Mouse (Mus musculus) embryonic fibroblast, embryonic 13.5 days (primary cell): ENCODE results near the gene Cd82. TPM values are rescaled to one million over a fixed set of nuclear protein-coding genes. Genes with fewer than 3 reads are reported as not detected.

ENCODE experiments used
- H3K27ac ChIP-seq: 2 replicates; pipeline ENCODE4 v1.5.1; 2012; ENCODE audit warnings: low read length, control low read depth, inconsistent platforms; ENCODE audit not compliant: insufficient read depth
- H3K4me1 ChIP-seq: 2 replicates; pipeline ENCODE4 v1.6.1; 2011; ENCODE audit warnings: low read length; ENCODE audit not compliant: control insufficient read depth, insufficient read depth
- H3K4me3 ChIP-seq: 2 replicates; pipeline ENCODE4 v1.5.1; 2011; ENCODE audit warnings: mild to moderate bottlenecking, control low read depth, low read length; ENCODE audit not compliant: insufficient read depth
- CTCF ChIP-seq: IDR thresholded peaks from 2 replicates; pipeline ENCODE4 v1.5.1; 2011; ENCODE audit warnings: mild to moderate bottlenecking, control low read depth, low read length, moderate library complexity, borderline replicate concordance; ENCODE audit not compliant: insufficient read depth
- POLR2A ChIP-seq: IDR thresholded peaks from 2 replicates; pipeline ENCODE4 v1.6.1; 2011; ENCODE audit warnings: low read depth, mild to moderate bottlenecking, control low read depth, low read length, moderate library complexity
- polyA plus RNA-seq: library from polyadenylated mRNA; stranded (reverse); fragments of >200 nt; gene quantifications from 2 replicates; pipeline ENCODE4 v1.2.4, GENCODE M21; 2011; ENCODE audit warnings: low read depth; ENCODE audit not compliant: missing spikeins, insufficient read length

The Cd82 gene
- 45.9 and 48.6 TPM in 2 replicates for polyA plus RNA-seq

DNA sequence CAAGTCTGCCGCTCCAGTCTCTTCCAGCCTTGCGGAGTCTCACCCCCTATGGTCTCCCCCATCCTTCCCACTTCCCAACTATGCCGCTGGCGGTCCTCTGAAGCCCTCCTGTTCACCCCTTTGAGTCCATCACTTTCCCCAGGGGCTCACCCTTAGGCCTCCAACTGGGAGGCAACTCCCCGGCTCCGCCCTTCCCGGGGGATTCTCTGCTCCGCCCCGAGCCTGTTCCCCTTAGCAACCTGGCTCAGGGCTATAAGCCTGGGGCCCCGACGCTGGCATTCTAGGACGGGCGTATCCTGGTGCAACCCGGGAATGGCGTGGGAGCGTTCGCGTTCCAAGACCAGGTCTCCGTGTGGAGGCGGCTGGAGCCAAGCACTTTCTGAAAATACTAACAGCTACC, at the start of gene Cd82:
TSS of gene Cd82 (minus strand) at position 381 of the 400 bp plus-strand sequence.
- TF ChIP-seq CTCF = no peak
- no peak; the same call in 1 of the 2 replicates for TF ChIP-seq POLR2A
- peak within 1 kb of the TSS; percentile 43 for H3K27ac ChIP-seq
- peaks cover 7% of the 10 kb centered on the region; the same call in 1 of the 2 replicates for H3K4me1 ChIP-seq
- H3K4me3 ChIP-seq = peak within 1 kb of the TSS; percentile 48

DNA sequence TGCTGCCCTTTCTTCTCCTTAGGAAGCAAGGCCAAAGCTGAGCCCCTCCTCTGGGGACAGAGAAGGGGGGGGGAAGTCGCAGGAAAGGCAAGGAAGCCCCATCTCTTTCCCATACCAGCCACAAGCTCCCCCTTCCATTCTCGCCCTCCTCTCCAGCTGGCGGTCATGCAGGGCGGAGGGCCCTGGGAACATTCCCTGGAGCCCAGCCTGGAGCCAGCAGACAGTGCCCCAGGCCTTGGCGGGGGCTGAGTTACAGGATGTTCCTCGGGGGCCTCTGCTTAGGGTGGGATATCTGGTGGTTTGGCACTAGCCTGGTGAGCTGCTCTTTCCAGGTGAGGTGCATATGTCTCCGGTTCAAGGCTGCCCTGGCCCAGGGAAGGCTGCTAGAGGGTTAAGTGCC, 49.2 kb upstream of the Cd82 start:
- H3K27ac ChIP-seq = no peak overlapping the region
- TF ChIP-seq CTCF = no peak
- no peaks in the 10 kb centered on the region; the same call in 1 of the 2 replicates for H3K4me1 ChIP-seq
- no peak overlapping the region for H3K4me3 ChIP-seq

DNA sequence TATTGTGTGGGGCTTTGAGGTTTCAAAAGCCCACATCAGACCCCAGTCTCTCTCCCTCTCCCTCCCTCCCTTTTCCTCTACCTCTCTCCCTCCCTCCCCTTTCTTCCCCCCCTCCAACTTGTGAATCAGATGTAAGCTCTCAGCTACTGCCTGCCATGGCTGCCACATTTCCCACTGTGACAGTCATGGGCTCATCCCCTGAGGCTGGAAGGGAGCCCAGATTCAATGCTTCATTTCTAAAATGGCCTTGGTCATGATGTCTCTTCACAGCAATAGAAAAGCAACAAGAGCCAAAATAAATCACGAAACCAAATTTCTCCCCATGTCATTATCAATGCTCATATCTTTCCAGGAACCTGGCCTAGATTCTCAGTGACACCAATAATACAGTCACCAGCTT, 47.9 kb upstream of the Cd82 start:
- no peak for TF ChIP-seq CTCF
- TF ChIP-seq POLR2A = no peak
- Histone ChIP-seq H3K4me3 (no peak overlapping the region), H3K27ac (no peak overlapping the region), H3K4me1 (no peaks in the 10 kb centered on the region; the same call in 1 of the 2 replicates)

DNA sequence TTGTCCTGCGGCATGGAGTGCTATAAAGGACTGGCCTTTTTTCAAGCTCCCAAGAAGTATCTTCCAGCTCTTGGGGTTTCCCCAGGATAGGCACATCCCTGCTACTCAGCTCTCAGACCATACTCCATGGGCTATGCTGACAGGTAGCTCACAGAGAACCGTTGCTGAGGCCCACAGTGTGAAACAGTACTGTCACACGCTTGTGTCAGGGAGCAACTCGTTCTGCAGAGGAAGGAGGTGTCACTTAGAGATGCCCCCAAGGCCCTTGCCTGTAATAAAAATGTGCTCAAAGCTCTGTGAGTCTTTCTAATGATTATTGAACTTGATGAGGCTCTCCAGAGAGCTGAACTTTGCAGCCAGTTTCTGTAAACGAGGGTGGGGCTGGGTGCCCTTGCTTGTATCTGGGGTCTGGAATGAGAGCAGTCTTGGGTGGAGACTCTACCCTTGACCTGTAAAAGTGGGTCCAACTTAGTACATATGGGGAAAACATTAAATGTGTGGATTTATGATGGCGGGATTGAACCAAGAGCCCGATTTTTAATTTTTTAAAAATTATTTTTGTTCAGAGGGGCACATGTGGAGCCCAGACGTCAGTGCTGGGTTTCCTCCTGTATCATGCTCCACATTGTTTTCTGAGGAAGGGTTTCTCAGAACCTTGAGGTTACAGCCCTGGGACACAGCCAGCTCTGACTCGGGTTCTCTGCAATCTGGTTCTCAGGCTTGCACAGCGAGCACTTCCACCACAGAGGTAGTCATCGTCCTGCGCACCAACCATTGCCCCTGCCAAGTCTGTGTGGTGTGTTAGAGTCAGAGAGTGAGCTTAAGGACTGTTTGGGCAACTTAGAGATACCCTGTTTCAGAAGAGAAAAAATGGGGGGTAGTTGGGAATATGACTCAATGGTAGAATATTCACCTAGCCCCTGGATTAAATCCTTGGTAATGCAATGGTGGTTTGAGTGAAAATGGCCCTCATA, 47.1 kb upstream of the Cd82 start:
- no peak for TF ChIP-seq POLR2A
- TF ChIP-seq CTCF = no peak
- H3K27ac ChIP-seq = no peak overlapping the region
- no peak overlapping the region for H3K4me3 ChIP-seq
- no peaks in the 10 kb centered on the region for H3K4me1 ChIP-seq

DNA sequence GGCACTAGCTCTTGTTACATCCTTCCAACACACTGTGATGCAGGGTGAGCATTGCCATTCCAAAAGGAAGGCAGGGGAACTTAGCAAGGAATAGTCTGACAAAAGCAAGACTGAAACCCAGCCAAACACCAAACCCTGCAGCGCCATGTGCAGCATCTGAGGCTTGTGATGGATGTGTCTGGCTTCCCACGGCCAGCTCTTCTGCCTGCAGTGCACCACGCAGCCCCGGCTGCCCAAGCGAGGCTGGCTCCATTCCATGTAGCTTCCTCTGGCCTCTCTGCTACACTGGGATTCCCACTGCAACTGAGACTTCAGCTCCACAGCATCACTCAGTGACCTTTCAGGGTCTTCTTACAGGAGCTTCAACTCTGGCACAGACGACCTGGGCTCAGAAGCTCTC, 42.2 kb upstream of the Cd82 start:
- H3K4me3 ChIP-seq = no peak overlapping the region
- H3K27ac ChIP-seq = no peak overlapping the region
- TF ChIP-seq POLR2A = no peak
- no peak for TF ChIP-seq CTCF
- H3K4me1 ChIP-seq = no peaks in the 10 kb centered on the region

DNA sequence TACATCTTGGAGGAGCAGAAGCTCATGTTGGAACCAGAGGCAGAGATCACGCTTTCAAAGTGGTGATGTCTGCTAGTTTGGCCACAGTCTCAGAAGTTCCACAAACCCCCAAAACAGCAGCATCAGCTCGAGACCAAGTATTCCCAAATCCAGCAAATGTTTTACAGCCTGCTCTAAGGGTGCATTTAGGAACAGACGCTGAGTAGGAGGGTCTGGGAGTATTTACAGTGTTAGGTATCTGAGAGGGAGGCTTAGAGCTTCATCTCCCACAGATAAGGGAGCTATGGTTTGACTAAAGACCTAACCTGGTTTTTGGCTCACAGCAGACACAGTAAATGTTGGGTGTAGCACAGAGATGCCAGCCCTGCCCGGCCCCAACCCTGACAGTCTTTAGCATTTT, 40.4 kb upstream of the Cd82 start:
- Histone ChIP-seq H3K4me1 (no peaks in the 10 kb centered on the region), H3K27ac (no peak overlapping the region), H3K4me3 (no peak overlapping the region)
- TF ChIP-seq CTCF (no peak), POLR2A (no peak)

DNA sequence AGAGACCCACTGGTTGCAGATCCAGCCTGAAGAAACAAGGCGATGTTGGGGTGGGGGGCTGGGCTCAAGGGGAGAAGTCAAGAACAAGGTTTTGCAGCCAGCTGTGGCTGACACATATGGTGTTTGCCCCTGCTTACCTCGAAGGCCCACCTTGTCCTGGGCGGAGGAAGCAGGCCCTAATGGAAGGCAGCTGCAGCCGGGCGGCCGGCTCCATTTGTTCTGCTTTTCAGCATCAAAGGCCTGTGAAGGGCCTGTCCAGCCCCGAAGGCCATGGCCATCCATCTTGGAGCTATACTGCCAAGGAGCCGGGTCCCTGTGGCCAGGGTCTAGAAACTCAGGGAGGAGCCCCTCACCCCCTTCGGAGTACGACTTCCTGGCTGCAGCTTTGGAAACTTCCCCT, 38.4 kb upstream of the Cd82 start:
- Histone ChIP-seq H3K4me3 (no peak overlapping the region), H3K27ac (no peak overlapping the region), H3K4me1 (no peaks in the 10 kb centered on the region)
- TF ChIP-seq POLR2A = no peak
- TF ChIP-seq CTCF = no peak

DNA sequence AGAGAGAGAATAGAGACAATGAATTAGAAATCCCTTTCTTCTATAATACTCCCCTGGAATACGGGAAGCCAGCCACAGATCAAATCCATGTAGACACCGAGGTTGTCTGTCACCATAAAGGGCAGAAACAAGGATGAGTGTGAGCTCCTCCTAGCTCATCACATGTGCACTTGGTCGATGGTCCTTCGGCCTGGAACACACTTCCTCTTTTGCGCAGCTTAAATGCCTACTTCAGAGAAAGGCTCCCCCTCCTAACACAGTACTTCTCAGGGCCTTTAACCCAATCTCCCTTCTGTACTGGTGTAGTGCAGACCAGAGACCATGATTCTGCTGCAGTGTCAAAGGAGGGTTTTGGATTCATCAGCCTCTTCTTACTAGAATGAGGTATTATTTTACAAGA, 34.3 kb upstream of the Cd82 start:
- H3K4me3 ChIP-seq = no peak overlapping the region
- TF ChIP-seq CTCF (no peak), POLR2A (no peak)
- no peak overlapping the region for H3K27ac ChIP-seq
- H3K4me1 ChIP-seq = no peaks in the 10 kb centered on the region

DNA sequence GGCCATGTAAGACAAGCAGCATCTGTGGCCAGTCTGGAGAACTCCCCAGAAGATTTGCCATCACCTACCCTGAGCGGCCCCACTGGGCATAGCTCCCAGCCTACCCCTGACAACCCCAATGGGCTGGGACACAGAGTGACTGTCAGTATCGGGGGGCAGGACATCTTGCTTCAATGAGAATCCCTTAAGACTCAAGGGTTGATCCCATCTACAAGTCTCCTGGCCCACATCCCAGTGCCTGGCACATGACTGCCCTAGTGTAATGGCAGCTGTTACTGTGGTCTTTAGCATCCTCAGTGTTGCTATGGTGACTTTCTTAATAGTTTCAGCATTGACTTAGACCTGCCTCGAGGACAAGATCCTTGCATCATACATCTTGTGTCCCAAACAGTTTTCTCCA, 32.2 kb upstream of the Cd82 start:
- no peak for TF ChIP-seq CTCF
- TF ChIP-seq POLR2A = no peak
- H3K27ac ChIP-seq = no peak overlapping the region
- H3K4me1 ChIP-seq = no peaks in the 10 kb centered on the region

DNA sequence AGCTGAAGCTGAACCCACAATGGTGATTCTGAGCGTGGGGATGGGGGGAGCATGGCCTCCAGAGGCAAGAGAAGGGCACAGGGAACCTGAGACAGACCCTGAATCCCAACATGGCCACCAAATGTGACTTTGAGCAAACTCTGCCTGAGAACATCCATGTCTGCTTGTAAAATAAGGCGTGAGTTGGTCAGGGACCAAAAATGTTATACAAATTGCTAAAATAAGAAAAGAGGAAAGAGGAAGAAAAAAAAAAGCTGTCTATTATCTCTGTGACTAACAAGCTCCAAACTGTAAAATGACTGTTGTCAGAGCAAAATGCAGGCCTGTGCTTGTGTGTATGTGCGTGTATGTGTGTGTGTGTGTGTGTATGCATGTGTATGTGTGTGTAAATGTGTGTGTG, 30.6 kb upstream of the Cd82 start:
- Histone ChIP-seq H3K4me1 (no peaks in the 10 kb centered on the region), H3K27ac (no peak overlapping the region), H3K4me3 (no peak overlapping the region)
- no peak for TF ChIP-seq POLR2A
- TF ChIP-seq CTCF = no peak

More for the DNA sequence above, 32.2 kb upstream of the Cd82 start:
- H3K4me3 ChIP-seq = no peak overlapping the region
